Mouse (Mus musculus) thymus, adult 2 months (tissue): ENCODE results near the gene Maea.

Experiments used
- CTCF ChIP-seq: fragments of 200-500 bp; IDR thresholded peaks from 2 replicates; pipeline ENCODE4 v1.5.1; 2012; ENCODE audit warnings: mild to moderate bottlenecking, control low read depth, low read length, moderate library complexity, borderline replicate concordance; ENCODE audit not compliant: control insufficient read depth, poor library complexity, insufficient read depth; ENCODE audit errors: extremely low read depth
- POLR2A ChIP-seq: fragments of 200-500 bp; IDR thresholded peaks from 2 replicates; pipeline ENCODE4 v1.6.1; 2012; ENCODE audit warnings: mild to moderate bottlenecking, low read length, control low read depth, moderate library complexity; ENCODE audit not compliant: control insufficient read depth, poor library complexity, insufficient read depth; ENCODE audit errors: extremely low read depth

- TF ChIP-seq CTCF: no peak
- no peak for TF ChIP-seq POLR2A
These were observed 33.3 kb downstream of the Maea start for GRCm38 (mm10) chr5:33368651-33369050.
